Mouse (Mus musculus) neural tube, embryonic 10.5 days (tissue): ENCODE measurements at regions not wholly inside any gene's neighbourhood (a gene's known extent, or its start where the extent isn't known, plus 50 kb on each side); places are given as distances from the start of the nearest gene placed in this dataset.
"Not testable (repeated sequence)": the region's sequence is repeated elsewhere in the genome, so short reads cannot be mapped to it uniquely, and the experiment has no call there.

Experiments used
- DNase-seq: peaks from one replicate; pipeline ENCODE4 v3.0.0-alpha.2; 2017; ENCODE audit warnings: low spot score; ENCODE audit errors: extremely low spot score

GRCm38 (mm10) chr12:65420127-65420526 lies 194.8 kb downstream of the Wdr20rt start:
- DNase-seq: no peak

GRCm38 (mm10) chr12:65424506-65424905 lies 199.2 kb downstream of the Wdr20rt start:
- DNase-seq: no peak

- no peak for DNase-seq
Observed at GRCm38 (mm10) chr12:65425440-65425839, 200.1 kb downstream of the Wdr20rt start.

GRCm38 (mm10) chr12:65426884-65427283 lies 201.6 kb downstream of the Wdr20rt start:
- DNase-seq: no peak

GRCm38 (mm10) chr12:65428214-65428981 lies 203.1 kb downstream of the Wdr20rt start:
- DNase-seq: peak; percentile 32

- DNase-seq: no peak
Observed at GRCm38 (mm10) chr12:65450845-65451244, 225.5 kb downstream of the Wdr20rt start.

GRCm38 (mm10) chr12:65455683-65456082 lies 230.4 kb downstream of the Wdr20rt start:
- DNase-seq: no peak

- no peak for DNase-seq
Observed at GRCm38 (mm10) chr12:65456956-65457355, 231.6 kb downstream of the Wdr20rt start.

- no peak for DNase-seq
Observed at GRCm38 (mm10) chr12:65464246-65464645, 238.9 kb downstream of the Wdr20rt start.

- DNase-seq: not testable (repeated sequence)
Observed at GRCm38 (mm10) chr12:65478674-65479073, 253.4 kb downstream of the Wdr20rt start.

- DNase-seq: no peak
Observed at GRCm38 (mm10) chr12:65480829-65481228, 255.5 kb downstream of the Wdr20rt start.

- DNase-seq: no peak
Observed at GRCm38 (mm10) chr12:65491092-65491491, 265.8 kb downstream of the Wdr20rt start.

GRCm38 (mm10) chr12:65494388-65495030 lies 269.2 kb downstream of the Wdr20rt start:
- no peak for DNase-seq

- DNase-seq: no peak
Observed at GRCm38 (mm10) chr12:65496613-65497012, 271.3 kb downstream of the Wdr20rt start.

- no peak for DNase-seq
Observed at GRCm38 (mm10) chr12:65497602-65498001, 272.3 kb downstream of the Wdr20rt start.

- no peak for DNase-seq
Observed at GRCm38 (mm10) chr12:65501459-65501858, 276.1 kb downstream of the Wdr20rt start.

- DNase-seq: no peak
Observed at GRCm38 (mm10) chr12:65502045-65502444, 276.7 kb downstream of the Wdr20rt start.

- DNase-seq: no peak
Observed at GRCm38 (mm10) chr12:65513070-65513469, 287.8 kb downstream of the Wdr20rt start.

GRCm38 (mm10) chr12:65534142-65534690 lies 308.9 kb downstream of the Wdr20rt start:
- no peak for DNase-seq

GRCm38 (mm10) chr12:65548301-65548700 lies 323.0 kb downstream of the Wdr20rt start:
- DNase-seq: no peak

GRCm38 (mm10) chr12:65552230-65552629 lies 326.9 kb downstream of the Wdr20rt start:
- DNase-seq: no peak

- no peak for DNase-seq
Observed at GRCm38 (mm10) chr12:65559036-65559435, 333.7 kb downstream of the Wdr20rt start.
